Mouse (Mus musculus): ENCODE measurements around the gene Lep.

Lep gene

DNA sequence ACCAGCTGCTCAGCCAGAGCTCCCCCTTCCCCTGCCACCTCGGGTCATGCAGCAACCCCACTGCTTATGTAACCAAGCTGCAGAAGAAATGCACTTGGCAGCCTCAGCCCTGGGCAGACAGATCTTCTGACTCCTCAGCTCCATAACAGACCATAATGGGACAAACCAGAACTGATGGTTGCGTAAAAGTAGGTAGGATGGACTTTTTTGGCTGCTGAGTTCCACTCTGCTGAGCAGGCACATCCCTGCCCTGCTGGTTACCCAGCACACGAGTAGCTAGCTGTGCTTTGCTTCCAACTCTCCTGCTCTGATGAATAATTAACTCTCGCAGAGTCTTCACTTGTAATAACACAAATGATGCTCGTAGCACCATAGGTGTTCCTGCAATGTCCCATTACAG, 10.1 kb upstream of the Lep start:
- DNase-seq = no peak

GRCm38 (mm10) chr6:29052188-29052587, 7.8 kb upstream of the Lep start:
- DNase-seq = no peak

GRCm38 (mm10) chr6:29053181-29053580, 6.8 kb upstream of the Lep start:
- DNase-seq = no peak

- no peak for DNase-seq
These were observed 3.6 kb upstream of the Lep start for GRCm38 (mm10) chr6:29056377-29056776.

GRCm38 (mm10) chr6:29066389-29066790, 6.4 kb downstream of the Lep start:
- no peak for DNase-seq

GRCm38 (mm10) chr6:29072258-29072657, 12.2 kb downstream of the Lep start:
- no peak for DNase-seq

DNA sequence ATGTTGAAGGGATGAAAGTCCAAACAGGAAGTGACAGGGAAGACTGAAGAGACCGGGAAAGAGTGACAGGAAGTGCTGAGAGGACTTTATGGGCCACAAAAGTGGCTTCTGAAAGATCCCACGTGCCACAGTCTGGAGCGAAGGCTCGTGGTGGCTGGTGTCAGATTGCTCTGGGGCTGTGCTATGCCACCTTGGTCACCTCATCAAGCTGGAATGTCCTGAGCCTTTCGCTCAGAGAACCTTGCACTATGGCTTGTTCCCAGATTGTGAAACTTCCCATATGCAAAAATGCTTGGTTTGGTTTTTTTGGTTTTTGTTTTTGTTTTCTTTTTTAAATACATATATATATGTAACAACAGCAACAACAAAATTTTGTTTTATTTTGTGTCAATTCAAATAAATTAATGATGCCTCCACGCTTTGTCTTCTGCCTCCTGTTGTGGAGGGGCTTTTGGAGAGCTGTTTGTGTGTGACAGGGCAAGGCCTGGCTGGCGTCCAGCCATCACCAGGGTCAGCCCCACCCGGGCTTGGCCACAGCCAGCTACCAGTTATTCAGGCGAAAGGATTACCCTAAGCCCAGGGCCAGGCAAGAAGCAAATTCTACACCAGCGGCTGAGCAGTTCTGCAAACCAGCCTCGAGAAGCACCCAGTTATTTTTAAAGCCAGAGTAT, 13.6 kb downstream of the Lep start:
- DNase-seq = no peak

DNA sequence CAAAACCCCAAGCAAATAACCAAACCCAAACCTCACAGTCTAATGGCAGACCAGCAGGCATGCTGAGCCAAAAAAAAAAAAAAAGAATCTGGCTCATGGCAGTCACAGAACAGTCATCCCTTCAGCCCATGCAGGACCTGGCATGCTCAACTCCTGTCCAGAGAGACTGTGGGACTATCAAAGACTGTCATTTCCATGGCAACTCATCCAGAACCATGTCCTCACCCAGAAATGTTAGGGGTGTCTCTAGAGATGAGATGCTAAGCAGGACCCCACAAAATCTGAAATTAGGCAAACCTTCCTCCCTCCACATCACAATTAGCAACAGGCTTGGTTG, 14.1 kb downstream of the Lep start:
- DNase-seq = no peak

- peak; percentile 53 for DNase-seq
These were observed 19.3 kb downstream of the Lep start for GRCm38 (mm10) chr6:29079291-29079690.

DNA sequence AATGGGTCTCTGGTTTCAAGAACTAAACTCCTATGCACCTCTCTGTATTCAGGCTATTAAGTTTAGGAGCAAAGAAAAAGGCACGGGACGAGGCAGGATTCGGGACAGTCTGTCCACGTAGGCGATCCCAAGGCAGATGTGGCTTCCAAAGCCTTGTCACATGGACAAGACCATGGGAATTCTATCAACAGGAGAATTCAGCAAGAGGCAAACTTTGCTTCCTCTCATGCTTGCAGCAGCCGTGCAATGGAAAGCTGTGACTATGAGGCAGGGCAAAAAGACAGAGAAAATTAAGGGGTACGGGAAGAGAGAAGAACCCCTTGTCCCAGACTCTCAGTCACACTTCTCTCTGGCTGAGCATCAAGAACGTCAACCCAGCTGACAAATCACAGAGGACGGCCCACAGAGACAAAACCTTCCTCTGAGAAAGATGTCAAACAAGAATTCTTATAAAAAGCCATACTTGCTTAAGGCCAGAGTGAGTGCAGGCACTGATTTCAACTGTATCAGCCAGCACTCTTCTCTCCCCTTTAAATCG, 21.9 kb downstream of the Lep start:
- DNase-seq = no peak

DNA sequence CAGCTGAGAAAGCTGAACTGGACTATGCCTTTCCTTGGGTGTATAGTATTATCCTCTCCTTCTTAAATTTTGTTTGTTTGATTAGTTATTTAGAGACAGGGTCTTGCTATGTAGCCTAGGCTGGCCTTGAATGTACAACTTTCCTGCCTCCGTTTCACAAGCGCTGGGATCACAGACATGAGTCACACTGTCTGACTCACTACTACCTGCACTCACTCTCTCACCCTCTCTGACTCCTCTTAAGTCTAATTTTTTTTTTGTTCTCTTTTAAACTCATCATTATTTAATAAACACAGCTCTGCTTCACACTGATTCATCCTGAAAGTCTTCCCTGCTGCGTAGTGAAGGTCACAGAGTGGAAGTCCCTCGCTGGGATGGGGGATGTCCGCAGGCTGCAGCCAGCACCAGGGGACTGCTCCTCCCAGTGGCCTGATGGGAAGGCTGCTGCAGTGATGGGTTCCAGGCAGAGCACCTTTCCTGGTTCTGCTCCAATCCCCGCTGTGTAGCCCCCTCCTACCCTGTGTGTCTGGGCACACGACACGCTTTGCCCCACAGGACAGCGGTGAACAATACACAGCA, 22.8 kb downstream of the Lep start:
- DNase-seq = no peak

GRCm38 (mm10) chr6:29084401-29084800, 24.4 kb downstream of the Lep start:
- no peak for DNase-seq

DNA sequence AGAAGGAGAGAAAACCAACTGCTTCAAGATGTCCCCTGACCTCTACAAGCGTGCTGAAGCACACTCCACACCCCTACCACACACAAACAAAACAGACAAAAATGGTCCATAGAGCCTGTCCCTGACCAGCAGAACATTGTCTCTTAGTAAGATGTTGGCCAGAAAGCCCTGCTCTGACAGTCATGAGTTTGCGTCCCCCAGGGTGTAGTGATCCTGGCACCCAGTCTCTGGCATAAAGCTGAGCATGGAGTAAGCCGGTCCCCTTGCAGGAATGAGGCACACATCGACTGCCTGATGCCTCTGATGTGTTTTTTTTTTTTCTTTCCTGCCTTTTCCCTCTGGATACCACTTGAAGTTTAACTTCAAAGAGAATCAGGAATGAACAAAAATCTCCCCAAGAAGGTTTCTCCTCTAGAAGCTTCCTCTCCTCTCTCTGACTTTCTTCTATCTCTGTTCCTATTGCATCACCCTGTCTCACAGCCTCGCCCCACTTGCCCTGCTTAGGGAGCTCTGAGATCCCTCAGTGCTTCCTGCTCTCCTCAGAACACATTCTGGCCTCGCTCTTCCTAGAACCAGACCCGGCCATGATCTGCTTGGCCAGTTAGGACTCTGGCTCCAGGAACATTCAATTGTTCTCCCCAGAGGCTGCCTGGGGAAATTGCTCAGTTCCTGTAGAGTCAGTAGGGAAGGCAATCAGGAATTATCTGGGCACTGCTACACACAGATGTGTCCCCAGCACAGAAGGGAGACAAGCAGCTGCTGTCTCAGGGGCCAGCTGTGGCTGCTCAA, 28.1 kb downstream of the Lep start:
- no peak for DNase-seq

- no peak for DNase-seq
These were observed 32.2 kb downstream of the Lep start for GRCm38 (mm10) chr6:29092234-29092633.

DNA sequence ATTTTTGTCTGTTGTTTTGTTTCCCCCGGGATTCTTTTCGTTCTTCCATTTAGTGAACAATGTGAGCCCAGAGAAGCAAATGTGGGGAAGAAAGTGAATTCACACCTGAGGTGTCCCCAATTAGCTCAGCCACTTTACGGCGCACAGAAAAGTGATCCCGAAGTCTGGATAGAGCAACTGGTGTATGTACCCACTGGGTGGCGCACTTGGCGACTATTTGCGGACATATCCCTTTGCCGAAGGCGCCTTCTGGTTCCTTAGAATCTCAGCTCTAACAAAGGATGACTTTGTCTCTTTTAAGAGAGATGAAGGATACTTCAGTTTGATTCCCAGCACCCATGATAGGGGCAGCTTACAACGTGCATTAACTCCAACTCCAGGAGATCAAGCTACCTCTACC, 32.9 kb downstream of the Lep start:
- DNase-seq = peak; percentile 28

DNA sequence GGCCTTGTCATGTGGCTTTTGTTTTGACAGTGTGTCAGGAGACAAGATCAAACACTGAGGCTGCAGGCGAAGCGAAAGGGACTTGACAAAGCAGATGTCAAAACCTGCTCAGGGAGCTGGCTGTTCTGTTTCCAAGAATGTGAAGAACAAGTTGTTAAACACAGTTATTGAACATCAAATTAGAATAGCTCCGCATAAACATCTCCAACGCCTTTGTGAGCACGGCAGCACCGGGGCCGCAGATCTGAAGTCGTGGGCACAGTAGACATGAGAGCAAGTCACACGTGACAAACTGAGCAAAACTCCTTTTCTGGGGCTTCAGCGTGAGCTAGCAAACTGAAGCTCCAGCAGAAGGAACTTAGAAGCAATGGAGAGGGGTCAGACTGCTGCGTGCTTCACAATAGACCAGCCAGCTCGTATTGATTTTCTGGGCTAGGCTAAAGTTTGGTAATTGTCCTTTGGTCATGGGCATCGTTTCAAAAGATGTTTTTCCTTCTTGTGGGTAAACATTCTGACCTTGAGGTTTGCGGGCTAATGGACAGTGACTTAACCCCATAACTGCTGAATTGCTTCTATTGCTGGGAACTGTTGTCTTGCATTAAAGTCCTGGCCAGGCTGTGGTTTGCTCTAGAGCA, 39.6 kb downstream of the Lep start:
- DNase-seq = peak; percentile 23

DNA sequence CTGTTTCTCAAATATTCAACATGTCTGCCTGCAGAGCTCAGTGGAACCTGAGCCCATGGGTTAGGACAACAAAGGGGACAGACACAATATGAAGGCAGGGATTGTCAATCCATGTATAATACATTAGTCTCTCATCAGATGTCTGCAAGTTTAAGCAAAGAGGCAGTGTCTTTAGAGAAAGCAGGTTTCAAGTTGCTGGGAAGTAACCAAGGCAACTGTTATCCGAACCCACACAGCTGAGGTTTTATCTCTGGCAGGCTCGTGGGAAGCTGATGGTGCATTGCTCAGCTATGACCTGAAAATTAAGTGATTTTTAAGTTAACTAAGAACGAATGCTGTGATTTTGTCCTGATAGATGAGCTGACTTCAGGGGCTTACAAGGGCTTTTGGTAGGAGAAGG, 40.4 kb downstream of the Lep start:
- peak; percentile 19 for DNase-seq

DNA sequence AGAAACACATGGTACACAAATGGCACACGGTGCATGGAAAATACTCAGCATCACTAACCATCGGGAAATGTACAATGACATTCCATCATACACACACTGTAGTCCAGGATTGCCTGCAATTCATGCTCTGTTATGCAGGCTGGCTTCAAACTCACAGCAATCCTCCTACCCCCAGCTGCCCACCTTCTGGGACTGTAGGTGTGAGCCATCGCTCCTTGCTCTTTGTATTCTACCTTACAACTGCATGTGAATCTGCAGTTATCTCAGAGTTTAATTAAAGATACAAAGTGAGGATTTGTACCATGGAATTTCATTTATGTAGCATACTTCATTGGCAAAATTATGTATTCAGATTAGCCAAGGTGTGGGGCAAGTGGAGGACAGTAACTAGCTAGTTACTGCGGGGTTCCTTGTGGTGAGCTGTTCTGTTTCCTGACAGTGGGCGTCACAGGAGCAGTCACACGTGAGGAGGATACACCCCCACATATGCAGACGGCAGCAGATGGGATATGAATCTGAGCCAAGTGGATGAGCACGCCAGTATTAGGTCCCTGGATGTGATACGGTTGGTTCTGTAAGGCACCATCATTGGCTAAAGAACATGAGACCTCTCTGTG, 41.3 kb downstream of the Lep start:
- peak; percentile 18 for DNase-seq

DNA sequence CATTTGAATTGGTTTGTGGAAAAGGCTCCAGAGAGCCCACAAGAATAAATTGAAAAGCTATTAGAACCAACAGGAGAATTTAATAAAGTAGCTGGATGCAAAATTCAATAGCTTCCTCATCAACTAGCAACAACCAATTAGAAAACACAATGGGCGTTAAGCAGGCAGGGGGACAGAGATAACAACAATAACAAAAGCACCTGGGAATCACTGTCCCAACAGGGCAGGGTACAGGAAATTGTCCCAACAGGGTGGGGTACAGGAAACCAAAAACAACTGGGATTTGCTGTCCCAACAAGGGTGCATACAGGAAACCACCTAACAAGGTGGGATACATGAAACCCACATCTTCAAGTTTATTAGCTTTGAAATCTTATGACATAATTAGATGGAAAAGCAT, 48.4 kb downstream of the Lep start:
- no peak for DNase-seq

DNA sequence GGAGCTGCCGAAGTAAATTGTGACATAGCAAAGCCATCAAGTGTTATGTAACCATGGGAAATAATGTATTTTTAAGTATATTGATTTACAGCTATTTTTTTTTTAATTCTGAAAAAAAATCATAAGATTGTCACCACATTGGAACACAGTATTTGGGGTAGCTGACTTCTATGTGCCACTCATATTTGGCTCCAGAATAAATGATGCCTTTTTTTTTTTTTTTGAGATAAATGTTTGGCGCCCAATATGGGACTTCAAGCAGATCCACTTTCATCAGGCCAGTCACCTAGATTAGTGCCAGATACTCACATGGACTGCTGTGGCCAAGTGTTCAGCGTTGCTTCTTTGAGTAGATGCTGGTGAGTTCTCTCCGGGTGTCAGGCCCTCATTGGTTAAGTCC, 51.5 kb downstream of the Lep start:
- DNase-seq = no peak

DNA sequence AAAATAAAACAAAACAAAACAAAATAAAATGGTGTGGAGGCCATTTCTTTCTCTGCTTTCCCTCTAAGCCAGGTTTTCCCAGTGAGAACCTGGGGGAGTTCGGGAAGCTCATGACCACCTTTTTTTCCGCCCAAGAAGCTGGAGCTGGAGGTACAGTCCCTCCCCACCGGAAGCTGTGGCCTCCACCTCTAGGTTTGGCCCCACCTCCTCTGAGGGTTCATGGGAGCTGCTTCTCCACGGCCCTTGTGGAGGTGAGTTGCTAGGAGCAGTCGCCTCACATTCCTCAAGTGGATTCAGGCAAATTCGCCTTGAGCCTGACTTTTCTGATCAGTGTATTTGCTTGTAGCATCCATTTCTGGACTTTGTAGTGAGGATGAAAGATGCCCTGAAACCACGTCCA, 55.7 kb downstream of the Lep start:
- DNase-seq = no peak

- peak; percentile 53 for DNase-seq
These were observed 57.5 kb downstream of the Lep start for GRCm38 (mm10) chr6:29117417-29118104.

DNA sequence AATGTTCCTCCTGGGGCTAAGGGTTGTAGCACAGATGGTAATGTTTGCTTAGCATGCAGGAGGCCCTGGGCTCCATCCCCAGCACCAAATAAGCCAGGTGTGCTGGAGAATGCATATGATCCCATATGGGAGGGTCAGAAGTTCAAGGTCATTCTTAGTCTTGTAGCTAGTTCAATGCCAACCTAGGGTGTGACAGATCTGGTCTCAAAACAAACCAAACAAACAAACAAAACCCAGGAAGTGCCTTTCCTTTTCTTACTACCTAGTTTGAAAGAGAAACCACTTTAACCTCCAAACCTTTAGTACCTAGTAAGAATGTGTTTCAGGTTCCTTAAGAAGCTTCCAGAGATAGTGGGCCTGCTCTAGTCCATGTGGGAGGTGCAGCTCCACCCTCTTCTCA, 58.2 kb downstream of the Lep start:
- DNase-seq = no peak

Data from right cerebral cortex, postnatal 14 days (tissue).